Mouse (Mus musculus): ENCODE measurements around the gene Rbm44. TPM values are rescaled to one million over a fixed set of nuclear protein-coding genes. Genes with fewer than 3 reads are reported as not detected.

The Rbm44 gene
- total and polyA plus RNA-seq, 2 experiments, result 0.09 TPM; not detected in 1

DNA sequence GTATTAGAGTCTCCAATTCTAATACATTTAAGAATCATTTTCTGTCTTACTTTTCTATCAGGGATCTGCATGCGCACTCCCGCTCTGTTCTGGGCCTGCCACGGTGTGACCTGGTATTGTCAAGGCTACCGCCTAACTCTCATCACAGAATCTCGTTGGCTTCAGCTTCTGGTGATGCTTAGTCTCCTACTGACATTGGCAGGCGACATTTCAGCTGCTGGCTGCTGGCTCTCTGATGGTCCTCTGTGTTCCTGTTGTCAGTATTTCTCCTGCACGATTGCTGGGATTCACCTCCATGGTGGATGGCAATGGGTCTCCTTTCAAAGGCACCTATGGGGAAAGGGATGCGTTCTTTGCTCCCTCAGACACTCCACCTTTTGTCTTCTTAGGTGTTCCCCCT is 61.4 kb downstream of the Rbm44 start:
- no peak overlapping the region for H3K4me3 ChIP-seq (ENCODE audit: insufficient read depth, low read depth, low read length)
- H3K4me1 ChIP-seq (ENCODE audit: control insufficient read depth, insufficient read depth, low read length), result no peaks in the 10 kb centered on the region
- no peak for DNase-seq (ENCODE audit: extremely low read depth, low read depth, low spot score)
- no peak for TF ChIP-seq POLR2A (IDR thresholded peaks at IDR 0.05; ENCODE audit: extremely low read depth, insufficient read depth, low read length)
- no peak for TF ChIP-seq CTCF (IDR thresholded peaks at IDR 0.05; ENCODE audit: low read depth, low read length)
- no peaks in the 10 kb centered on the region for H3K79me2 ChIP-seq (ENCODE audit: control insufficient read depth, insufficient read depth, low read length)
- WGBS, result 90% methylated on average over 8 of the region's 8 CpGs
- no peak overlapping the region for H3K27ac ChIP-seq (replicated peaks; ENCODE audit: insufficient read depth, low read depth, low read length)
- H3K27me3 ChIP-seq (ENCODE audit: control insufficient read depth, insufficient read depth, low read length), result no peaks in the 10 kb centered on the region
- no peak overlapping the region for H3K9ac ChIP-seq (ENCODE audit: low read depth, low read length)
- no peaks in the 10 kb centered on the region for H3K36me3 ChIP-seq (ENCODE audit: control insufficient read depth, insufficient read depth, low read length)

DNA sequence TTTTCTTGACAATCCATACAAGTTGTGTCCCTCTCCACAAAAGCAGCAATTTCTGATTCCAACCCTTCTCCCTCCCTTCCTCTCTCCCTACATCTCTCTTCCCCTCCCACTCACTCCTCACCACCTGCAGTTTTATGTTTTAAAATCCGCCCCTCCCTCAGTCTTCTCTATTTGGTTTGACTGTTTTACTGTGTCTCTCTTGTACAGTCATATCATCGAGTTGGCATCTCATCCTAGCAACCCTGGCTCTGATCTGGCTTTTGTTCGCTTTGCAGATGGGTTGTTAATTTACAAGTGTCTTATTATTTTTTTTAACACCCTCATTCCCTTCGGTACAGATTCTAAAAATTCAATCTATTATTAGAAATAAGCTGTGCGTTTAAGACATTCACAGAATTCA is 62.0 kb downstream of the Rbm44 start:
- no peak for TF ChIP-seq POLR2A (IDR thresholded peaks at IDR 0.05; ENCODE audit: extremely low read depth, insufficient read depth, low read length)
- no peak for TF ChIP-seq CTCF (IDR thresholded peaks at IDR 0.05; ENCODE audit: low read depth, low read length)
- Histone ChIP-seq H3K79me2 (ENCODE audit: control insufficient read depth, insufficient read depth, low read length) (no peaks in the 10 kb centered on the region), H3K36me3 (ENCODE audit: control insufficient read depth, insufficient read depth, low read length) (no peaks in the 10 kb centered on the region), H3K9ac (ENCODE audit: low read depth, low read length) (no peak overlapping the region), H3K27ac (replicated peaks; ENCODE audit: insufficient read depth, low read depth, low read length) (no peak overlapping the region), H3K27me3 (ENCODE audit: control insufficient read depth, insufficient read depth, low read length) (no peaks in the 10 kb centered on the region), H3K4me1 (ENCODE audit: control insufficient read depth, insufficient read depth, low read length) (no peaks in the 10 kb centered on the region), H3K4me3 (ENCODE audit: insufficient read depth, low read depth, low read length) (no peak overlapping the region)
- no peak for DNase-seq (ENCODE audit: extremely low read depth, low read depth, low spot score)
- WGBS, result 81% methylated on average over 5 of the region's 5 CpGs

DNA sequence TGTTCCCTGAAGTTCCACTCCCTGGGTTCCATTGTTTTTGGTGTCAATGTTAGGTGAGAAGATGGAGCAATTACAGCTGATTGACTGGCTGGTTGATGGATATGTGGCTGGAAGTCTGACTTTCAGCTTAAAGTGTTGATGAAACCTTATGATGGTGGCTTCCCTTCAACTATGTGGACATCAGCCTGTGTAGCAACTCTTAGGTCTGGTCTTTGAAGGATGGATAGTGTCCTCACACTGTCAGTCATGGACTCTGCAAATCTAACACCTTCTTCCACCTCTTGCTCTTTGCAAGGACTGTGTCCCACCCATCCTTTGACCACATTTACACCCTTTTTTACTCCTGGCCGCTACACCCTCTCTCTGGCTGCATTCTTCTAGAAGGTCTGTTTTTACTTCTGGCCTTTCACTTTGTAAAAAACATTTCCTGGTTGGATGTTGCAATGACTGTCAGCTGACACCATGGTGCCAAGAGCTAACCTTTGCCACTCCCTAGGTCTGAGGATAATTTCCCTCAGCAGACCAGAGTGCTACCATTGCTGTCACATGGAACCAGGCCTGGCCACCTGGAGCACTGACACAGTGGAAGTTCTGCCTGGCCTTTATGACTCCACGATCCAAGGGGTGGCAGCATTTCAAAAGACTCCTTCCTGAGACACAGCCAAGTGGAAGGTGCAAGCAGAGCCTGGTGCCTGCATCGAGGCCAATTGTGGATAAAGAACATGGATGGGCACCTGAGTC is 62.6 kb downstream of the Rbm44 start:
- Histone ChIP-seq H3K9ac (ENCODE audit: low read depth, low read length) (no peak overlapping the region), H3K27ac (replicated peaks; ENCODE audit: insufficient read depth, low read depth, low read length) (no peak overlapping the region), H3K79me2 (ENCODE audit: control insufficient read depth, insufficient read depth, low read length) (no peaks in the 10 kb centered on the region), H3K27me3 (ENCODE audit: control insufficient read depth, insufficient read depth, low read length) (no peaks in the 10 kb centered on the region), H3K4me1 (ENCODE audit: control insufficient read depth, insufficient read depth, low read length) (no peaks in the 10 kb centered on the region), H3K36me3 (ENCODE audit: control insufficient read depth, insufficient read depth, low read length) (no peaks in the 10 kb centered on the region), H3K4me3 (ENCODE audit: insufficient read depth, low read depth, low read length) (no peak overlapping the region)
- peak; percentile 27 for DNase-seq (ENCODE audit: extremely low read depth, low read depth, low spot score)
- no peak for TF ChIP-seq CTCF (IDR thresholded peaks at IDR 0.05; ENCODE audit: low read depth, low read length)
- no peak for TF ChIP-seq POLR2A (IDR thresholded peaks at IDR 0.05; ENCODE audit: extremely low read depth, insufficient read depth, low read length)
- 74% methylated on average over 3 of the region's 3 CpGs for WGBS

DNA sequence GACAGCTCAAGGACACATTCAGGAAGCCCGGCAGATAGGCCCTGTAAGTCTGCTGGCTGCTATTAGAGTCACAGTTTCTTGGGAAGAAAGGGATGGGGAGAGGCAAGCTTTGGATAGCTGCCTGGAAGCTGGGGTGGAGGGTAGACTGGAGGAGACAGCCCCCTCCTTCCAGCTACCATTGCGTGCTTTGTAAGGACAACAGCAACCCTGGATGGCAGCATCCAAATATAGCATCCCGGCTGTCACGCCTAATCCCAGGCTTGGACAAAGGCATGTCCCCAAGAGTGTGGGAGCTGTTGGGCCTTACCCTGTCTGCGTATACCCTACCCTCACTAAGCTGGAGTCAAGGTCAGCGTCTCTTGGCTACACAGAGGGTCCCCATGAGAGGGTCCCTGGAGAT is 64.5 kb downstream of the Rbm44 start:
- no peak for TF ChIP-seq CTCF (IDR thresholded peaks at IDR 0.05; ENCODE audit: low read depth, low read length)
- no peak for TF ChIP-seq POLR2A (IDR thresholded peaks at IDR 0.05; ENCODE audit: extremely low read depth, insufficient read depth, low read length)
- 86% methylated on average over 6 of the region's 6 CpGs for WGBS

DNA sequence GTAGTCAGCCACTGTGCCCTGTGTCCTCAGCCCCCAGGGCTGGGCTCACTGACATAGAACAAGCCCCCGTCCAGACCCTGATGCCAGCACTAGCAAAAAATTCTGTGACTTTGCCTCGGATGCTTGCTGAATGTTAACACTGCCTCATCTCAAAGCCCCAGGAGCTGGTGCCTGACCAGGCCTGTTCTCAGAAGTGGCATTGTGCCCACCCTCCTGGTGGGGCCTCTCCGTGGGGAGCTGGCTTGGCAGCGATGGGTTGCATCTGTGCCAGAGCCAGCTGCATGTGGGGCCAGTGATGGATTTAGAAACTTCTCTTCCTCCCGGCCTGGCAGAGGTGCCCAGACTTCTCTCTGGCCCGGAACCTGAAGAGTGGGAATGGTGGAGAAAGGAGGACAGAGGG is 64.9 kb downstream of the Rbm44 start:
- H3K79me2 ChIP-seq (ENCODE audit: control insufficient read depth, insufficient read depth, low read length), result no peaks in the 10 kb centered on the region
- no peaks in the 10 kb centered on the region for H3K4me1 ChIP-seq (ENCODE audit: control insufficient read depth, insufficient read depth, low read length)
- H3K36me3 ChIP-seq (ENCODE audit: control insufficient read depth, insufficient read depth, low read length), result no peaks in the 10 kb centered on the region
- H3K4me3 ChIP-seq (ENCODE audit: insufficient read depth, low read depth, low read length), result no peak overlapping the region
- no peak overlapping the region for H3K27ac ChIP-seq (replicated peaks; ENCODE audit: insufficient read depth, low read depth, low read length)
- no peaks in the 10 kb centered on the region for H3K27me3 ChIP-seq (ENCODE audit: control insufficient read depth, insufficient read depth, low read length)
- TF ChIP-seq CTCF (IDR thresholded peaks at IDR 0.05; ENCODE audit: low read depth, low read length) (no peak), POLR2A (IDR thresholded peaks at IDR 0.05; ENCODE audit: extremely low read depth, insufficient read depth, low read length) (no peak)
- H3K9ac ChIP-seq (ENCODE audit: low read depth, low read length), result no peak overlapping the region
- DNase-seq (ENCODE audit: extremely low read depth, low read depth, low spot score), result no peak
- 87% methylated on average over 6 of the region's 6 CpGs for WGBS

More for the DNA sequence above, 64.5 kb downstream of the Rbm44 start:
- no peak overlapping the region for H3K9ac ChIP-seq (ENCODE audit: low read depth, low read length)
- no peaks in the 10 kb centered on the region for H3K4me1 ChIP-seq (ENCODE audit: control insufficient read depth, insufficient read depth, low read length)
- no peaks in the 10 kb centered on the region for H3K36me3 ChIP-seq (ENCODE audit: control insufficient read depth, insufficient read depth, low read length)
- H3K4me3 ChIP-seq (ENCODE audit: insufficient read depth, low read depth, low read length), result no peak overlapping the region
- no peak for DNase-seq (ENCODE audit: extremely low read depth, low read depth, low spot score)
- no peaks in the 10 kb centered on the region for H3K79me2 ChIP-seq (ENCODE audit: control insufficient read depth, insufficient read depth, low read length)
- no peaks in the 10 kb centered on the region for H3K27me3 ChIP-seq (ENCODE audit: control insufficient read depth, insufficient read depth, low read length)
- H3K27ac ChIP-seq (replicated peaks; ENCODE audit: insufficient read depth, low read depth, low read length), result no peak overlapping the region

DNA sequence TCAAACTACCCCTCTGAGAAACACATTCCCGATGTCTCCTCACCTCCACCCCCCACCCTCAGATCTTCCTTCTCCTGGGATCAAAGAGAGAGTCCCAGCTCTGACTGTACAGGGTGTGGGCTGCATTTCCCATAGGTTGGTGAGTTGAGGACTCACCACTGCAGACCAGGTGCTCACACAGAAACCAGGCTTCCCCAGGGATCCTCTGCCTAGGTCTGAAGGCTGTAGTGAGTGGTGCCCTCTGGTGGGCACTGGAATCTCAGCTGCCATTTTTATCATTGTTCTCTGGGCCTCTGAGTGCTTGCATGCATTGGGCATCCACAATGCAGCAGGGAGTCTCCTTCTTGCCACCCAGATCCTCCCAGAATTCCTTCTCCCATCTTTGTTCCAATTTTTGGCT is 66.2 kb downstream of the Rbm44 start:
- WGBS, result 86% methylated on average over 1 of the region's 1 CpGs
- H3K9ac ChIP-seq (ENCODE audit: low read depth, low read length), result no peak overlapping the region
- no peak overlapping the region for H3K4me3 ChIP-seq (ENCODE audit: insufficient read depth, low read depth, low read length)
- TF ChIP-seq CTCF (IDR thresholded peaks at IDR 0.05; ENCODE audit: low read depth, low read length) (peak; percentile 74), POLR2A (IDR thresholded peaks at IDR 0.05; ENCODE audit: extremely low read depth, insufficient read depth, low read length) (no peak)
- no peak for DNase-seq (ENCODE audit: extremely low read depth, low read depth, low spot score)
- no peaks in the 10 kb centered on the region for H3K79me2 ChIP-seq (ENCODE audit: control insufficient read depth, insufficient read depth, low read length)
- H3K27me3 ChIP-seq (ENCODE audit: control insufficient read depth, insufficient read depth, low read length), result no peaks in the 10 kb centered on the region
- H3K27ac ChIP-seq (replicated peaks; ENCODE audit: insufficient read depth, low read depth, low read length), result no peak overlapping the region
- H3K4me1 ChIP-seq (ENCODE audit: control insufficient read depth, insufficient read depth, low read length), result no peaks in the 10 kb centered on the region
- no peaks in the 10 kb centered on the region for H3K36me3 ChIP-seq (ENCODE audit: control insufficient read depth, insufficient read depth, low read length)

Measured in liver, adult 2 months (tissue).